Mouse (Mus musculus): Measurements from ENCODE around the gene Fgd6. TPM values are rescaled to one million over a fixed set of nuclear protein-coding genes. Genes with fewer than 3 reads are reported as not detected.

Fgd6 gene
- polyA plus RNA-seq, 1 experiment, result not detected

DNA sequence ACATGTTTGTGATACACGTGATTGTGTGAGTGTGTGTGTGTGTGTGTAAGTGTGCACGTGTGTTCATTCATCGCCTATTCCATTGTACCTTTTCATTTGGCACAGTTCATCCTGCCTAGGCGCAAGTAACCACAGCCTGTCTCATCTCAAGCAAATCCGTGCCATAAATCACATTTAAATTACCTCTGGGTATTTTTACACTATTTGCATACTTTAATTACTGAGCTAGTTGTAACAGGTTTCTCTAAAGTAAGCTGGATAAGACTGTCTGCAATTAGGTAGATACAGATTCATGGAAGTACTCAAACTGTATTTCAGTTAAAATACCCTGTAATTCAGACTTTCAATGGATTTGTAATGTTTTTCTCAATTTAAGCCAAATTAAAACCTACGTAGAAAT lies 20.7 kb downstream of the Fgd6 start:
- Histone ChIP-seq H3K4me3 (ENCODE audit: insufficient read depth, low read depth, low read length) (no peak overlapping the region), H3K27ac (ENCODE audit: insufficient read depth, low read depth, low read length) (no peak overlapping the region), H3K4me1 (ENCODE audit: control insufficient read depth, insufficient read depth, low read length) (no peaks in the 10 kb centered on the region)
- 77% methylated on average over 6 of the region's 6 CpGs for WGBS
- TF ChIP-seq CTCF (IDR thresholded peaks at IDR 0.05; ENCODE audit: insufficient read depth, low read depth, low read length), result no peak

GRCm38 (mm10) chr10:94059618-94060055 lies 23.8 kb downstream of the Fgd6 start:
- Histone ChIP-seq H3K4me3 (ENCODE audit: insufficient read depth, low read depth, low read length) (no peak overlapping the region), H3K4me1 (ENCODE audit: control insufficient read depth, insufficient read depth, low read length) (0 out of 2 replicates have a peak, but pooled peaks cover 2% of the 10 kb centered on the region), H3K27ac (ENCODE audit: insufficient read depth, low read depth, low read length) (no peak overlapping the region)
- TF ChIP-seq POLR2A (IDR thresholded peaks at IDR 0.05; ENCODE audit: insufficient read depth, low read depth, low read length) (no peak), CTCF (IDR thresholded peaks at IDR 0.05; ENCODE audit: insufficient read depth, low read depth, low read length) (no peak)
- 93% methylated on average over 8 of the region's 8 CpGs for WGBS

- Histone ChIP-seq H3K27ac (ENCODE audit: insufficient read depth, low read depth, low read length) (no peak overlapping the region), H3K4me3 (ENCODE audit: insufficient read depth, low read depth, low read length) (no peak overlapping the region), H3K4me1 (ENCODE audit: control insufficient read depth, insufficient read depth, low read length) (0 out of 2 replicates have a peak, but pooled peaks cover 2% of the 10 kb centered on the region)
- WGBS, result 85% methylated on average over 8 of the region's 8 CpGs
- TF ChIP-seq CTCF (IDR thresholded peaks at IDR 0.05; ENCODE audit: insufficient read depth, low read depth, low read length) (no peak), POLR2A (IDR thresholded peaks at IDR 0.05; ENCODE audit: insufficient read depth, low read depth, low read length) (no peak)
Observed at GRCm38 (mm10) chr10:94060190-94060589, 24.4 kb downstream of the Fgd6 start.

DNA sequence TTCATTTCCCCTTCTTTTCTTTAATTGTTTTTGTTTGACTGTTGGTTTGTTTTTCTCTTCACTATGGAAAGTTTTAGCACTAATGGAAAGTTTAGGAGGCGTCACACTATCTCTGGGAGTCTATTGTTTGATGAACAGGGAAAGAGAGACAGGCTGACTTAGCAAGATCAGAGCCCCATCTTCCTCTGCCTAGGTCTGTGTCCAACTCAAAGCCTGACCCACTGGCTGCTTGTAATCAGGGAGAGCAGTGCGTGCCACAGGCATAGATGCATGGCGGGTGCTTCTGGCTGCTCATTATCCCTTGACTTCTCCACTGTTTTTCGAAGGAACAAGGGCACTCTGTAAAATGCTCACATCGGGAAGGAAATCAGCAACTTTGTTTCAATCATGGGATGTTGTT lies 26.6 kb downstream of the Fgd6 start:
- Histone ChIP-seq H3K27ac (ENCODE audit: insufficient read depth, low read depth, low read length) (no peak overlapping the region), H3K4me3 (ENCODE audit: insufficient read depth, low read depth, low read length) (no peak overlapping the region), H3K4me1 (ENCODE audit: control insufficient read depth, insufficient read depth, low read length) (0 out of 2 replicates have a peak, but pooled peaks cover 2% of the 10 kb centered on the region)
- TF ChIP-seq CTCF (IDR thresholded peaks at IDR 0.05; ENCODE audit: insufficient read depth, low read depth, low read length), result no peak
- TF ChIP-seq POLR2A (IDR thresholded peaks at IDR 0.05; ENCODE audit: insufficient read depth, low read depth, low read length), result no peak
- 59% methylated on average over 5 of the region's 5 CpGs for WGBS

- WGBS, result 63% methylated on average over 3 of the region's 3 CpGs
- Histone ChIP-seq H3K27ac (ENCODE audit: insufficient read depth, low read depth, low read length) (no peak overlapping the region), H3K4me3 (ENCODE audit: insufficient read depth, low read depth, low read length) (no peak overlapping the region), H3K4me1 (ENCODE audit: control insufficient read depth, insufficient read depth, low read length) (no peaks in the 10 kb centered on the region)
- TF ChIP-seq CTCF (IDR thresholded peaks at IDR 0.05; ENCODE audit: insufficient read depth, low read depth, low read length) (no peak), POLR2A (IDR thresholded peaks at IDR 0.05; ENCODE audit: insufficient read depth, low read depth, low read length) (no peak)
Observed at GRCm38 (mm10) chr10:94066896-94067295, 31.1 kb downstream of the Fgd6 start.

GRCm38 (mm10) chr10:94068701-94069100 lies 32.9 kb downstream of the Fgd6 start:
- Histone ChIP-seq H3K4me3 (ENCODE audit: insufficient read depth, low read depth, low read length) (no peak overlapping the region), H3K4me1 (ENCODE audit: control insufficient read depth, insufficient read depth, low read length) (peaks cover 4% of the 10 kb centered on the region; the same call in 1 of the 2 replicates), H3K27ac (ENCODE audit: insufficient read depth, low read depth, low read length) (no peak overlapping the region)
- WGBS, result 67% methylated on average over 5 of the region's 5 CpGs
- TF ChIP-seq POLR2A (IDR thresholded peaks at IDR 0.05; ENCODE audit: insufficient read depth, low read depth, low read length), result no peak
- no peak for TF ChIP-seq CTCF (IDR thresholded peaks at IDR 0.05; ENCODE audit: insufficient read depth, low read depth, low read length)

DNA sequence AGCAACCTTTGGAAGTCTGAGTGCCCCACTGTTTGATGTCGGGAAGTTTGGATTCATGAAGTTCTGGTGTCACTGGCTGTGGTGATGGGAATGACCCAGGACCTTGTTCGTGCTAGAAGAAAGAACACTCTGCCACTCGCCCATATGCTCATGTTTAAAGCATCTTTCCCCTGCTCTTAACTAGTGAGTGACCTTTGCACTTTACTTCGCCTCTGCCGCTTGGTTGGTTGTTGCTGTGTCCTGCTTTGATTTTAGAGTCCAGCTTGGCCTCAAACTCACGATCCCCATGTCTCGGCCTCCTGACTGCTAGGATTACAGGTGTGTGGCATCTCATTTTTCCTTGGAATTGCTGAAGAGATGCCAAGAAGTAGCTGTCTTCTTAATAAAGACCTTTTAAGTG lies 35.8 kb downstream of the Fgd6 start:
- H3K27ac ChIP-seq (ENCODE audit: insufficient read depth, low read depth, low read length), result no peak overlapping the region
- peaks cover 4% of the 10 kb centered on the region; the same call in 1 of the 2 replicates for H3K4me1 ChIP-seq (ENCODE audit: control insufficient read depth, insufficient read depth, low read length)
- no peak for TF ChIP-seq POLR2A (IDR thresholded peaks at IDR 0.05; ENCODE audit: insufficient read depth, low read depth, low read length)
- TF ChIP-seq CTCF (IDR thresholded peaks at IDR 0.05; ENCODE audit: insufficient read depth, low read depth, low read length), result no peak
- no peak overlapping the region for H3K4me3 ChIP-seq (ENCODE audit: insufficient read depth, low read depth, low read length)
- WGBS, result 94% methylated on average over 7 of the region's 7 CpGs

DNA sequence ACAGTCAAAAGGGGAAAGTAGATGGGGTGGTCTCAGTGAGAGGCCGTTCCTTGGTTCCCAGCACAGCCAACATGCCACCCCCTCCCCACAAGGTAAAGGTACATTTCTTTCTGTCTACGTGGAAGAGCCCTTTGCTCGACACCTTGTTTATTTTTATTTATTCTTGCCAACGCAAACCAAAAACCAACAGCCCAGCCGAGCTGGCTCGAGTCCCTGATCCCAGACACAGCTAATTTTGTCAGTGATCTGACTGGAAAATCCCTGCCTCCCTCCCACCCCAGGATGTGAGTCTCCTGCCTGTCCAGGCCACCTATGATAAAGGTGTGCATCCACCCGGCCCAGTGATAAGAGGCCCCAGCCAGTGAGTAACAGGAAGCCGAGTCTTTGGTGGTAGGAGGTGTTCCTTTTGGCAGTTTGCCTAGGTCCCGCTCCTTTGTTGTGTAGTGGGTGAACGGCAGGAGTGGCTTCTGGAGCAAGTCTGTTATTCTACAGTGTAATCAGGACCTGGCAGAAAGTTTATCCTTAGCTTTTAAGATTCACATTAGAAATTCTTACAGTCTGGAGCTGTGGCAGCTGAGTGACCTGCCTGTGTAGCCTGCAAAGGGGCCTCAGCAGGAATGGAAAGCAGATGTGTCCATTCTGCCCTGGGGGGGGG lies 36.6 kb downstream of the Fgd6 start:
- H3K4me1 ChIP-seq (ENCODE audit: control insufficient read depth, insufficient read depth, low read length), result peaks cover 4% of the 10 kb centered on the region; the same call in 1 of the 2 replicates
- WGBS, result 37% methylated on average over 10 of the region's 10 CpGs
- no peak overlapping the region for H3K27ac ChIP-seq (ENCODE audit: insufficient read depth, low read depth, low read length)
- no peak for TF ChIP-seq CTCF (IDR thresholded peaks at IDR 0.05; ENCODE audit: insufficient read depth, low read depth, low read length)
- TF ChIP-seq POLR2A (IDR thresholded peaks at IDR 0.05; ENCODE audit: insufficient read depth, low read depth, low read length), result no peak
- no peak overlapping the region for H3K4me3 ChIP-seq (ENCODE audit: insufficient read depth, low read depth, low read length)

GRCm38 (mm10) chr10:94072916-94073465 lies 37.2 kb downstream of the Fgd6 start:
- WGBS, result 71% methylated on average over 4 of the region's 4 CpGs
- Histone ChIP-seq H3K4me3 (ENCODE audit: insufficient read depth, low read depth, low read length) (no peak overlapping the region), H3K27ac (ENCODE audit: insufficient read depth, low read depth, low read length) (no peak overlapping the region), H3K4me1 (ENCODE audit: control insufficient read depth, insufficient read depth, low read length) (peaks cover 4% of the 10 kb centered on the region; the same call in 1 of the 2 replicates)
- TF ChIP-seq CTCF (IDR thresholded peaks at IDR 0.05; ENCODE audit: insufficient read depth, low read depth, low read length) (no peak), POLR2A (IDR thresholded peaks at IDR 0.05; ENCODE audit: insufficient read depth, low read depth, low read length) (no peak)
